7 mouse cellular contexts compared by ENCODE assay signal in the genomic region with DNA sequence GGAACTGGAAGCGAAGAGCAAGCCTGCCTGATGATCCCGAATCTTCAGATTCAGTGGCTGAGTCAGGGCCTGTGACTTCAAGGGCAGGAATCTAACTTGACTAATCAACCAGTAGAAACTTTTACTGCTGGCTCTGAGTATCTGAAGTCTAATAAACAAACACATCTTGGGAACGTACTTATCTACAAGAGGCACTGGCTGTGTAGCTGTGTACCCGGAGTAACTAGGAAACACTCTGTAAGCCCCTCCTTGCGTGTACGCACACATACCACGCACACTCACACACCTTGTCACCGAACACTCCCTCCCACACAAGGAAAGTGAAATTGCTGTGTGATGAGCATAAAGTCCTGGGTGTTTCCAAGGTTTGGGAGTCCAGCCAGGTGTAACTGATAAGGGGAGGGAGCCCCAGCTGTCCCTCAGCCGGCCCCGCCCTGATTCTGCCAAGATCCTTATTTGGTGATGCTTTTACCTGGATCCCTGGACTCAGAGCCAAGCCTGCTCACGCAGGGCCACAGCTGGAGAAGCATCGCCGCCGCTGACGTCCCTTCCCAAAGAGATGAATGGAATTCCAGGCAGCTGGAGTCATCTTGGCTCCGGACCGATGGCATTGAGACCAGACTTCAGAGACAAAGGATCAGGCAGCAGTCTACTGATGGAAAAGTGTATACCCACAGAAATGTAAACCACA. TPM values are rescaled to one million over a fixed set of nuclear protein-coding genes. Genes with fewer than 3 reads are reported as not detected.
A peak's percentile ranks its signal among the peaks of the same experiment; 100 is the strongest.
DNase-seq lines count a peak whose midpoint lies in the region; ATAC-seq and TF ChIP-seq lines count a peak whose summit lies in the region.

No protein-coding gene starts in this region.

- no peaks in the 10 kb centered on the region for H3K9me3 ChIP-seq in limb, embryonic 15.5 days

- WGBS in limb, embryonic 15.5 days, result 32% methylated on average over 17 of the region's 17 CpGs

- DNase-seq in ES-CJ7 (ENCODE audit: low read depth, low spot score) (peak; percentile 42), ZHBTc4 (ENCODE audit: low read depth, low spot score) (peak; percentile 65)
- DNase-seq in fibroblast of lung, adult 2 months (ENCODE audit: low read depth), result peak; percentile 72
- DNase-seq in heart, postnatal 10 days, result peak; percentile 63 to 68
- DNase-seq in thymus, postnatal 36 days, result no peak

- peaks cover 33% of the 10 kb centered on the region for H3K4me1 ChIP-seq in limb, embryonic 15.5 days

- no peak for TF ChIP-seq POLR2A in myocyte (IDR thresholded peaks at IDR 0.05; ENCODE audit: insufficient read length, low read depth)

- H3K27me3 ChIP-seq in limb, embryonic 15.5 days, result no peaks in the 10 kb centered on the region
- H3K27me3 ChIP-seq in myocyte (ENCODE audit: control insufficient read depth, insufficient read depth, insufficient read length), result no peaks in the 10 kb centered on the region

- H3K27ac ChIP-seq in limb, embryonic 15.5 days, result peak overlapping the region; percentile 87

- peak overlapping the region; percentile 67 for H3K4me3 ChIP-seq in limb, embryonic 15.5 days
- peak overlapping the region; percentile 66 for H3K4me3 ChIP-seq in myocyte

- no peak for ATAC-seq in limb, embryonic 15.5 days (ENCODE audit: insufficient number of reproducible peaks, low FRiP score, low TSS enrichment, low read depth)

- H3K9ac ChIP-seq in limb, embryonic 15.5 days, result no peak overlapping the region

- intact Hi-C loops in heart, postnatal 10 days (cut with DNase I), result loop anchor here (2.0 to 10.0 kb wide), 4 partner anchors 68 to 653 kb away; no protein-coding TSS in a partner anchor

- no peak overlapping the region for H3ac ChIP-seq in myocyte (ENCODE audit: control insufficient read depth, insufficient read length)

- H3K79me2 ChIP-seq in myocyte (ENCODE audit: control insufficient read depth, insufficient read depth), result peaks cover 34% of the 10 kb centered on the region

- peak overlapping the region; percentile 71 for H3K4me2 ChIP-seq in limb, embryonic 15.5 days
- peak overlapping the region; percentile 98 for H3K4me2 ChIP-seq in myocyte (ENCODE audit: low read depth)

- peaks cover 1% of the 10 kb centered on the region for H3K36me3 ChIP-seq in limb, embryonic 15.5 days
- H3K36me3 ChIP-seq in myocyte (ENCODE audit: control insufficient read depth, insufficient read depth), result peaks cover 7% of the 10 kb centered on the region

TF ChIP-seq in myocyte, 11 proteins besides CTCF, POLR2A, EP300 and RAD21:
- TF ChIP-seq CEBPB (IDR thresholded peaks at IDR 0.05; ENCODE audit: insufficient read depth, poor library complexity, severe bottlenecking) (no peak), MYOD1 (IDR thresholded peaks at IDR 0.05; ENCODE audit: control insufficient read depth in 1 of 3, insufficient read length in 2 of 3, low read depth in 2 of 3) (peak in 2 of 3 experiments; percentile 60 to 82), REST (IDR thresholded peaks at IDR 0.05; ENCODE audit: insufficient read depth, insufficient read length) (no peak), E2F4 (IDR thresholded peaks at IDR 0.05; ENCODE audit: insufficient read depth) (no peak), SRF (IDR thresholded peaks at IDR 0.05; ENCODE audit: control insufficient read depth, insufficient read length, low read depth) (peak; percentile 86), MYOG (IDR thresholded peaks at IDR 0.05; ENCODE audit: control insufficient read depth in 1 of 3, insufficient read depth in 1 of 3, insufficient read length in 2 of 3, low read depth in 2 of 3) (peak in 2 of 3 experiments; percentile 52 to 80)
TF ChIP-seq in myocyte: peak in this region for 3.

RNA-seq across cellular contexts. Expression of a gene that starts 1.3 kb away (rescaled TPM):
- 10 to 100 TPM; 35.1 to 37.0 TPM for total RNA-seq in heart, postnatal 10 days (2021)
- polyA plus RNA-seq in limb, embryonic 15.5 days (2015; fragmentation: Nextera tagmentation; extraction: Ambion mirVana), result 79.4 and 97.2 TPM in 2 replicates
- polyA plus RNA-seq in myocyte (2012; fragmentation: generic; extraction: Trizol), result 57.5 TPM

Comparison
In these comparisons a context has a peak if more than half of its experiments do, and no peak if none do; other contexts are left out.
1. DNase-seq: peak in ES-CJ7 (single experiment), ZHBTc4 (single experiment), fibroblast of lung, adult 2 months (single experiment) and heart, postnatal 10 days (2 of 2); none in thymus, postnatal 36 days (0 of 2).